Mouse (Mus musculus): Measurements from ENCODE around the gene Ms4a6d. TPM values are rescaled to one million over a fixed set of nuclear protein-coding genes. Genes with fewer than 3 reads are reported as not detected.
"Not testable (repeated sequence)": the region's sequence is repeated elsewhere in the genome, so short reads cannot be mapped to it uniquely, and the experiment has no call there.

The Ms4a6d gene
- polyA plus RNA-seq, 1 experiment = 0.08 TPM

- no peak overlapping the region for H3K4me2 ChIP-seq (ENCODE audit: low read depth)
- no peaks in the 10 kb centered on the region for H3K27me3 ChIP-seq (ENCODE audit: control insufficient read depth, insufficient read depth, insufficient read length)
- TF ChIP-seq POLR2AphosphoS2 (IDR thresholded peaks at IDR 0.05; ENCODE audit: insufficient read length, low read depth) = no peak
- no peak for TF ChIP-seq REST (IDR thresholded peaks at IDR 0.05; ENCODE audit: insufficient read depth, insufficient read length)
- TF ChIP-seq POLR2A (IDR thresholded peaks at IDR 0.05; ENCODE audit: insufficient read length, low read depth) = no peak
- no peak for TF ChIP-seq SRF (IDR thresholded peaks at IDR 0.05; ENCODE audit: control insufficient read depth, insufficient read length, low read depth)
- TF ChIP-seq MYOG (IDR thresholded peaks at IDR 0.05; ENCODE audit: control insufficient read depth in 1 of 3, insufficient read depth in 1 of 3, insufficient read length in 2 of 3, low read depth in 2 of 3) = no peak
- TF ChIP-seq TCF12 (IDR thresholded peaks at IDR 0.05; ENCODE audit: insufficient read depth, poor library complexity, severe bottlenecking) = no peak
- TF ChIP-seq MAX (IDR thresholded peaks at IDR 0.05; ENCODE audit: low read depth) = no peak
- no peak for TF ChIP-seq USF1 (IDR thresholded peaks at IDR 0.05; ENCODE audit: low read depth)
- TF ChIP-seq CEBPB (IDR thresholded peaks at IDR 0.05; ENCODE audit: insufficient read depth, poor library complexity, severe bottlenecking) = no peak
- no peak for TF ChIP-seq MYOD1 (IDR thresholded peaks at IDR 0.05; ENCODE audit: control insufficient read depth in 1 of 3, insufficient read length in 2 of 3, low read depth in 2 of 3)
- no peak for TF ChIP-seq E2F4 (IDR thresholded peaks at IDR 0.05; ENCODE audit: insufficient read depth)
- TF ChIP-seq TCF3 (IDR thresholded peaks at IDR 0.05; ENCODE audit: insufficient read length, low read depth) = no peak
- no peak overlapping the region for H3K4me3 ChIP-seq
- H3K79me2 ChIP-seq (ENCODE audit: control insufficient read depth, insufficient read depth) = no peaks in the 10 kb centered on the region
- no peak overlapping the region for H3ac ChIP-seq (ENCODE audit: control insufficient read depth, insufficient read length)
- no peaks in the 10 kb centered on the region for H3K36me3 ChIP-seq (ENCODE audit: control insufficient read depth, insufficient read depth)
Observed at GRCm38 (mm10) chr19:11589891-11590449, 14.7 kb downstream of the Ms4a6d start.

- Histone ChIP-seq H3K4me2 (ENCODE audit: low read depth) (no peak overlapping the region), H3K79me2 (ENCODE audit: control insufficient read depth, insufficient read depth) (no peaks in the 10 kb centered on the region), H3K27me3 (ENCODE audit: control insufficient read depth, insufficient read depth, insufficient read length) (no peaks in the 10 kb centered on the region), H3ac (ENCODE audit: control insufficient read depth, insufficient read length) (no peak overlapping the region), H3K4me3 (no peak overlapping the region), H3K36me3 (ENCODE audit: control insufficient read depth, insufficient read depth) (no peaks in the 10 kb centered on the region)
- no peak for TF ChIP-seq MAX (IDR thresholded peaks at IDR 0.05; ENCODE audit: low read depth)
- no peak for TF ChIP-seq USF1 (IDR thresholded peaks at IDR 0.05; ENCODE audit: low read depth)
- no peak for TF ChIP-seq E2F4 (IDR thresholded peaks at IDR 0.05; ENCODE audit: insufficient read depth)
- TF ChIP-seq TCF3 (IDR thresholded peaks at IDR 0.05; ENCODE audit: insufficient read length, low read depth) = no peak
- no peak for TF ChIP-seq TCF12 (IDR thresholded peaks at IDR 0.05; ENCODE audit: insufficient read depth, poor library complexity, severe bottlenecking)
- TF ChIP-seq REST (IDR thresholded peaks at IDR 0.05; ENCODE audit: insufficient read depth, insufficient read length) = no peak
- TF ChIP-seq POLR2A (IDR thresholded peaks at IDR 0.05; ENCODE audit: insufficient read length, low read depth) = no peak
Observed at GRCm38 (mm10) chr19:11589205-11589604, 15.4 kb downstream of the Ms4a6d start.

DNA sequence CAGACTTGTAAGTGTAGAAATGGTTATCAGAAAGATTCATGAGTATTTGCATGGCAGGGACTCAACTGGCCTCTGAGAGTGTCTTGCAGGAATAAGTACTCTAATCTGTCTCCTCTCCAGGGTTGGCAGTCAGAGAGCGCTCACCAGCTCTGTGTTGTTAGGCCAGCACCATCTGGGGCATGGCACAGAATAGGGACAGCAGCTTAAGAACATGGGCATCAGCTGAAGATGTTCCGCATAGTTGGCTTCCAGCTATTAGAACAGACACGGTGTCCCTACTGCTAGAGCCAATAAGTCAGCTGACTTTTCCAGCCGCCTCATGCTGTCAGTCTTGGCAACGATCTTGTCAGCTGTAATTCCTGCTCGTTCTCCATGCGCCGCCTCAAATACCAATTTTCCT lies 29.7 kb downstream of the Ms4a6d start:
- TF ChIP-seq SRF (IDR thresholded peaks at IDR 0.05; ENCODE audit: control insufficient read depth, insufficient read length, low read depth) = no peak
- no peak for TF ChIP-seq MYOG (IDR thresholded peaks at IDR 0.05; ENCODE audit: control insufficient read depth in 1 of 3, insufficient read depth in 1 of 3, insufficient read length in 2 of 3, low read depth in 2 of 3)
- TF ChIP-seq REST (IDR thresholded peaks at IDR 0.05; ENCODE audit: insufficient read depth, insufficient read length) = no peak
- TF ChIP-seq CEBPB (IDR thresholded peaks at IDR 0.05; ENCODE audit: insufficient read depth, poor library complexity, severe bottlenecking) = no peak
- no peak for TF ChIP-seq TCF3 (IDR thresholded peaks at IDR 0.05; ENCODE audit: insufficient read length, low read depth)
- no peaks in the 10 kb centered on the region for H3K27me3 ChIP-seq (ENCODE audit: control insufficient read depth, insufficient read depth, insufficient read length)

GRCm38 (mm10) chr19:11559560-11559959 lies 45.1 kb downstream of the Ms4a6d start:
- H3K4me2 ChIP-seq (ENCODE audit: low read depth); H3K27me3 ChIP-seq (ENCODE audit: control insufficient read depth, insufficient read depth, insufficient read length); H3K36me3 ChIP-seq (ENCODE audit: control insufficient read depth, insufficient read depth); H3ac ChIP-seq (ENCODE audit: control insufficient read depth, insufficient read length); H3K4me3 ChIP-seq; H3K79me2 ChIP-seq (ENCODE audit: control insufficient read depth, insufficient read depth): not testable (repeated sequence)

More for the DNA sequence above, 29.7 kb downstream of the Ms4a6d start:
- no peaks in the 10 kb centered on the region for H3K79me2 ChIP-seq (ENCODE audit: control insufficient read depth, insufficient read depth)
- H3ac ChIP-seq (ENCODE audit: control insufficient read depth, insufficient read length) = no peak overlapping the region
- no peak overlapping the region for H3K4me2 ChIP-seq (ENCODE audit: low read depth)
- no peaks in the 10 kb centered on the region for H3K36me3 ChIP-seq (ENCODE audit: control insufficient read depth, insufficient read depth)
- no peak overlapping the region for H3K4me3 ChIP-seq

GRCm38 (mm10) chr19:11554726-11555125 lies 49.9 kb downstream of the Ms4a6d start:
- no peaks in the 10 kb centered on the region for H3K36me3 ChIP-seq (ENCODE audit: control insufficient read depth, insufficient read depth)
- TF ChIP-seq E2F4 (IDR thresholded peaks at IDR 0.05; ENCODE audit: insufficient read depth) (no peak), POLR2A (IDR thresholded peaks at IDR 0.05; ENCODE audit: insufficient read length, low read depth) (no peak), MYOD1 (IDR thresholded peaks at IDR 0.05; ENCODE audit: control insufficient read depth in 1 of 3, insufficient read length in 2 of 3, low read depth in 2 of 3) (no peak), MYOG (IDR thresholded peaks at IDR 0.05; ENCODE audit: control insufficient read depth in 1 of 3, insufficient read depth in 1 of 3, insufficient read length in 2 of 3, low read depth in 2 of 3) (no peak), CEBPB (IDR thresholded peaks at IDR 0.05; ENCODE audit: insufficient read depth, poor library complexity, severe bottlenecking) (no peak), TCF12 (IDR thresholded peaks at IDR 0.05; ENCODE audit: insufficient read depth, poor library complexity, severe bottlenecking) (no peak), USF1 (IDR thresholded peaks at IDR 0.05; ENCODE audit: low read depth) (no peak), SRF (IDR thresholded peaks at IDR 0.05; ENCODE audit: control insufficient read depth, insufficient read length, low read depth) (no peak), MAX (IDR thresholded peaks at IDR 0.05; ENCODE audit: low read depth) (no peak), TCF3 (IDR thresholded peaks at IDR 0.05; ENCODE audit: insufficient read length, low read depth) (no peak), REST (IDR thresholded peaks at IDR 0.05; ENCODE audit: insufficient read depth, insufficient read length) (no peak), POLR2AphosphoS2 (IDR thresholded peaks at IDR 0.05; ENCODE audit: insufficient read length, low read depth) (no peak)
- no peaks in the 10 kb centered on the region for H3K27me3 ChIP-seq (ENCODE audit: control insufficient read depth, insufficient read depth, insufficient read length)
- no peak overlapping the region for H3ac ChIP-seq (ENCODE audit: control insufficient read depth, insufficient read length)
- H3K4me3 ChIP-seq = no peak overlapping the region
- H3K79me2 ChIP-seq (ENCODE audit: control insufficient read depth, insufficient read depth) = no peaks in the 10 kb centered on the region
- H3K4me2 ChIP-seq (ENCODE audit: low read depth) = no peak overlapping the region
